Mouse (Mus musculus) kidney, adult 10 weeks (tissue): ENCODE measurements around the gene Pah. TPM values are rescaled to one million over a fixed set of nuclear protein-coding genes. Genes with fewer than 3 reads are reported as not detected.

Experiments
- polyA plus RNA-seq: library from polyadenylated mRNA; stranded (reverse); fragments of 350-450 nt; fragmentation: Illumina TruSeq; extraction: RNeasy Lipid Tissue Mini Kit (QIAGEN cat#74804); gene quantifications from one replicate; pipeline ENCODE4 v1.2.3, GENCODE M21; 2014; ENCODE audit warnings: low read depth, low replicate concordance

The Pah gene
- 3,246 TPM for polyA plus RNA-seq

GRCm38 (mm10) chr10:87521646-87522045, at the start of gene Pah:
Gene Pah, plus strand, starts transcription at chr10:87521795.

GRCm38 (mm10) chr10:87493576-87493975, 28.0 kb upstream of the Pah start, which contains the start of gene Ascl1:
Gene Ascl1, minus strand, starts transcription at chr10:87493660.

Other genes starting within 250 kb of the Pah start
- not detected for gene Ascl1, start 28.1 kb upstream of the Pah start, polyA plus RNA-seq